Mouse (Mus musculus): Measurements from ENCODE around the gene Mansc4.

The Mansc4 gene

GRCm38 (mm10) chr6:147086594-147087225 lies at the start of gene Mansc4:
Gene Mansc4, minus strand, starts transcription at chr6:147087032.
- DNase-seq = peak; percentile 18

- DNase-seq = no peak
Observed at GRCm38 (mm10) chr6:147127239-147127638, 40.4 kb upstream of the Mansc4 start.

GRCm38 (mm10) chr6:147121320-147121719 lies 34.5 kb upstream of the Mansc4 start:
- no peak for DNase-seq

- DNase-seq = no peak
Observed at GRCm38 (mm10) chr6:147118190-147118589, 31.4 kb upstream of the Mansc4 start.

- DNase-seq = no peak
Observed at GRCm38 (mm10) chr6:147117764-147118163, 30.9 kb upstream of the Mansc4 start.

GRCm38 (mm10) chr6:147116579-147116978 lies 29.7 kb upstream of the Mansc4 start:
- peak; percentile 73 for DNase-seq

- no peak for DNase-seq
Observed at GRCm38 (mm10) chr6:147109283-147109682, 22.5 kb upstream of the Mansc4 start.

- DNase-seq = no peak
Observed at GRCm38 (mm10) chr6:147106716-147107115, 19.9 kb upstream of the Mansc4 start.

GRCm38 (mm10) chr6:147105529-147105928 lies 18.7 kb upstream of the Mansc4 start:
- no peak for DNase-seq

GRCm38 (mm10) chr6:147102293-147102692 lies 15.5 kb upstream of the Mansc4 start:
- DNase-seq = no peak

GRCm38 (mm10) chr6:147099458-147100277 lies 12.8 kb upstream of the Mansc4 start:
- peak; percentile 70 for DNase-seq

GRCm38 (mm10) chr6:147097346-147097929 lies 10.6 kb upstream of the Mansc4 start:
- DNase-seq = peak; percentile 28

- no peak for DNase-seq
Observed at GRCm38 (mm10) chr6:147096934-147097333, 10.1 kb upstream of the Mansc4 start.

GRCm38 (mm10) chr6:147096109-147096508 lies 9.3 kb upstream of the Mansc4 start:
- DNase-seq = no peak

GRCm38 (mm10) chr6:147094771-147095170 lies 7.9 kb upstream of the Mansc4 start:
- no peak for DNase-seq

- peak; percentile 34 for DNase-seq
Observed at GRCm38 (mm10) chr6:147092136-147092535, 5.3 kb upstream of the Mansc4 start.

- DNase-seq = peak; percentile 88
Observed at GRCm38 (mm10) chr6:147091136-147092120, 4.6 kb upstream of the Mansc4 start, which contains the start of gene Klhl42. Gene Klhl42, plus strand, starts transcription at chr6:147091379.

GRCm38 (mm10) chr6:147090191-147090590 lies 3.4 kb upstream of the Mansc4 start:
- DNase-seq = no peak

GRCm38 (mm10) chr6:147088517-147088916 lies 1.7 kb upstream of the Mansc4 start:
- DNase-seq = no peak

- DNase-seq = no peak
Observed at GRCm38 (mm10) chr6:147087736-147088135, 904 bp upstream of the Mansc4 start.

GRCm38 (mm10) chr6:147085398-147086040 lies 1.3 kb downstream of the Mansc4 start:
- no peak for DNase-seq

- no peak for DNase-seq
Observed at GRCm38 (mm10) chr6:147079919-147080318, 6.9 kb downstream of the Mansc4 start.
